Mouse (Mus musculus): ENCODE measurements at regions not wholly inside any gene's neighbourhood (a gene's known extent, or its start where the extent isn't known, plus 50 kb on each side); places are given as distances from the start of the nearest gene placed in this dataset.
A peak's percentile ranks its signal among the peaks of the same experiment; 100 is the strongest.
"Not testable (repeated sequence)": the region's sequence is repeated elsewhere in the genome, so short reads cannot be mapped to it uniquely, and the experiment has no call there.

GRCm38 (mm10) chr6:3319378-3319777 is 80.0 kb downstream of the Samd9l start:
- ATAC-seq (ENCODE audit: low FRiP score, low TSS enrichment): no peak
- H3K27me3 ChIP-seq (ENCODE audit: control insufficient read depth, insufficient read depth, low read length): no peaks in the 10 kb centered on the region
- 92% methylated on average over 4 of the region's 4 CpGs for WGBS

GRCm38 (mm10) chr6:3307598-3308220 is 91.7 kb downstream of the Samd9l start:
- not testable (repeated sequence) for H3K27me3 ChIP-seq (ENCODE audit: control insufficient read depth, insufficient read depth, low read length); H3K4me1 ChIP-seq (ENCODE audit: control insufficient read depth, insufficient read depth, low read length); H3K9ac ChIP-seq (replicated peaks; ENCODE audit: low read length); H3K27ac ChIP-seq (replicated peaks; ENCODE audit: low read depth, low read length); H3K4me3 ChIP-seq (replicated peaks; ENCODE audit: low read depth, low read length); H3K9me3 ChIP-seq (ENCODE audit: control insufficient read depth, low read length); H3K36me3 ChIP-seq (ENCODE audit: control insufficient read depth, insufficient read depth, low read length)
- 1% methylated on average over 11 of the region's 11 CpGs for WGBS
- DNase-seq (peak; percentile 73), ATAC-seq (ENCODE audit: low FRiP score, low TSS enrichment) (peak; percentile 63)
- peak overlapping the region; percentile 36 for H3K4me2 ChIP-seq (ENCODE audit: low read length)

More at GRCm38 (mm10) chr6:3319378-3319777, 80.0 kb downstream of the Samd9l start:
- Histone ChIP-seq H3K4me3 (replicated peaks; ENCODE audit: low read depth, low read length) (no peak overlapping the region), H3K9ac (replicated peaks; ENCODE audit: low read length) (no peak overlapping the region), H3K4me2 (ENCODE audit: low read length) (no peak overlapping the region), H3K9me3 (ENCODE audit: control insufficient read depth, low read length) (no peaks in the 10 kb centered on the region), H3K4me1 (ENCODE audit: control insufficient read depth, insufficient read depth, low read length) (no peaks in the 10 kb centered on the region), H3K36me3 (ENCODE audit: control insufficient read depth, insufficient read depth, low read length) (no peaks in the 10 kb centered on the region), H3K27ac (replicated peaks; ENCODE audit: low read depth, low read length) (no peak overlapping the region)
- DNase-seq: no peak

- not testable (repeated sequence) for H3K4me1 ChIP-seq (ENCODE audit: control insufficient read depth, insufficient read depth, low read length); H3K4me3 ChIP-seq (replicated peaks; ENCODE audit: low read depth, low read length); DNase-seq; H3K27me3 ChIP-seq (ENCODE audit: control insufficient read depth, insufficient read depth, low read length); H3K36me3 ChIP-seq (ENCODE audit: control insufficient read depth, insufficient read depth, low read length); ATAC-seq (ENCODE audit: low FRiP score, low TSS enrichment); H3K4me2 ChIP-seq (ENCODE audit: low read length); H3K27ac ChIP-seq (replicated peaks; ENCODE audit: low read depth, low read length); H3K9me3 ChIP-seq (ENCODE audit: control insufficient read depth, low read length); H3K9ac ChIP-seq (replicated peaks; ENCODE audit: low read length)
- WGBS: 82% methylated on average over 10 of the region's 10 CpGs
These were observed 94.3 kb downstream of the Samd9l start for GRCm38 (mm10) chr6:3304881-3305620.

GRCm38 (mm10) chr6:3293316-3293715 is 106.1 kb downstream of the Samd9l start:
- H3K36me3 ChIP-seq (ENCODE audit: control insufficient read depth, insufficient read depth, low read length); DNase-seq; H3K27ac ChIP-seq (replicated peaks; ENCODE audit: low read depth, low read length); ATAC-seq (ENCODE audit: low FRiP score, low TSS enrichment); H3K4me2 ChIP-seq (ENCODE audit: low read length); H3K4me3 ChIP-seq (replicated peaks; ENCODE audit: low read depth, low read length); H3K4me1 ChIP-seq (ENCODE audit: control insufficient read depth, insufficient read depth, low read length); H3K9me3 ChIP-seq (ENCODE audit: control insufficient read depth, low read length); H3K27me3 ChIP-seq (ENCODE audit: control insufficient read depth, insufficient read depth, low read length); H3K9ac ChIP-seq (replicated peaks; ENCODE audit: low read length): not testable (repeated sequence)
- 89% methylated on average over 8 of the region's 8 CpGs for WGBS

GRCm38 (mm10) chr6:3291983-3292382 is 107.4 kb downstream of the Samd9l start:
- H3K27ac ChIP-seq (replicated peaks; ENCODE audit: low read depth, low read length); H3K27me3 ChIP-seq (ENCODE audit: control insufficient read depth, insufficient read depth, low read length); ATAC-seq (ENCODE audit: low FRiP score, low TSS enrichment); H3K4me3 ChIP-seq (replicated peaks; ENCODE audit: low read depth, low read length); H3K4me2 ChIP-seq (ENCODE audit: low read length); H3K9ac ChIP-seq (replicated peaks; ENCODE audit: low read length); H3K36me3 ChIP-seq (ENCODE audit: control insufficient read depth, insufficient read depth, low read length); H3K9me3 ChIP-seq (ENCODE audit: control insufficient read depth, low read length); H3K4me1 ChIP-seq (ENCODE audit: control insufficient read depth, insufficient read depth, low read length); DNase-seq: not testable (repeated sequence)
- 97% methylated on average over 6 of the region's 6 CpGs for WGBS

GRCm38 (mm10) chr6:3268726-3269125 is 130.6 kb downstream of the Samd9l start:
- not testable (repeated sequence) for H3K4me2 ChIP-seq (ENCODE audit: low read length); H3K4me3 ChIP-seq (replicated peaks; ENCODE audit: low read depth, low read length); H3K27me3 ChIP-seq (ENCODE audit: control insufficient read depth, insufficient read depth, low read length); H3K27ac ChIP-seq (replicated peaks; ENCODE audit: low read depth, low read length); H3K9ac ChIP-seq (replicated peaks; ENCODE audit: low read length); ATAC-seq (ENCODE audit: low FRiP score, low TSS enrichment); H3K9me3 ChIP-seq (ENCODE audit: control insufficient read depth, low read length); H3K36me3 ChIP-seq (ENCODE audit: control insufficient read depth, insufficient read depth, low read length); H3K4me1 ChIP-seq (ENCODE audit: control insufficient read depth, insufficient read depth, low read length); DNase-seq
- WGBS: 70% methylated on average over 4 of the region's 4 CpGs

- not testable (repeated sequence) for H3K9ac ChIP-seq (replicated peaks; ENCODE audit: low read length); H3K27ac ChIP-seq (replicated peaks; ENCODE audit: low read depth, low read length); H3K4me3 ChIP-seq (replicated peaks; ENCODE audit: low read depth, low read length); H3K4me2 ChIP-seq (ENCODE audit: low read length); ATAC-seq (ENCODE audit: low FRiP score, low TSS enrichment); H3K36me3 ChIP-seq (ENCODE audit: control insufficient read depth, insufficient read depth, low read length); H3K4me1 ChIP-seq (ENCODE audit: control insufficient read depth, insufficient read depth, low read length); H3K27me3 ChIP-seq (ENCODE audit: control insufficient read depth, insufficient read depth, low read length); H3K9me3 ChIP-seq (ENCODE audit: control insufficient read depth, low read length); DNase-seq
- WGBS: 63% methylated on average over 1 of the region's 1 CpGs
These were observed 133.9 kb downstream of the Samd9l start for GRCm38 (mm10) chr6:3265477-3265876.
